Mouse (Mus musculus) liver, postnatal 0 days (tissue): ENCODE measurements around the gene Gucy2c. TPM values are rescaled to one million over a fixed set of nuclear protein-coding genes. Genes with fewer than 3 reads are reported as not detected.

ENCODE experiments used
- ATAC-seq: fragments of 200-750 bp; cut with Nextera tagmentation; 2 replicates; pipeline ENCODE4 v1.8.0; 2017; ENCODE audit warnings: mild to moderate bottlenecking, moderate library complexity
- DNase-seq: peaks from one replicate; pipeline ENCODE4 v3.0.0-alpha.2; 2016
- H3K27ac ChIP-seq: fragments of 300-500 bp; sonication (generic); 2 replicates; pipeline ENCODE4 v1.5.1; 2014; ENCODE audit warnings: antibody characterized with exemption, moderate library complexity, mild to moderate bottlenecking, low read depth
- H3K27me3 ChIP-seq: fragments of 300-500 bp; sonication (generic); 2 replicates; pipeline ENCODE4 v1.6.1; 2014; ENCODE audit warnings: low read length, control low read depth, mixed read lengths; ENCODE audit not compliant: insufficient read depth
- H3K36me3 ChIP-seq: fragments of 300-500 bp; sonication (generic); replicated peaks from 2 replicates; pipeline ENCODE4 v1.6.1; 2014; ENCODE audit warnings: mild to moderate bottlenecking, control low read depth, low read length, moderate library complexity, mixed read lengths; ENCODE audit not compliant: insufficient read depth
- H3K4me1 ChIP-seq: fragments of 300-500 bp; sonication (generic); 2 replicates; pipeline ENCODE4 v1.6.1; 2014; ENCODE audit warnings: antibody characterized with exemption, mild to moderate bottlenecking, control low read depth; ENCODE audit not compliant: insufficient read depth
- H3K4me2 ChIP-seq: fragments of 300-500 bp; sonication (generic); 2 replicates; pipeline ENCODE4 v1.6.1; 2014; ENCODE audit warnings: low read depth, mild to moderate bottlenecking, low read length, moderate library complexity, mixed read lengths
- H3K4me3 ChIP-seq: fragments of 300-500 bp; sonication (generic); 2 replicates; pipeline ENCODE4 v1.5.1; 2014; ENCODE audit warnings: low read depth, low read length
- H3K9ac ChIP-seq: fragments of 300-500 bp; sonication (generic); replicated peaks from 2 replicates; pipeline ENCODE4 v1.6.1; 2014; ENCODE audit warnings: mild to moderate bottlenecking, moderate library complexity
- H3K9me3 ChIP-seq: fragments of 300-500 bp; sonication (generic); 2 replicates; pipeline ENCODE4 v1.6.1; 2016; ENCODE audit warnings: mild to moderate bottlenecking, control low read depth, low read length, mixed read lengths
- CTCF ChIP-seq: sonication (generic); IDR thresholded peaks from 2 replicates; pipeline ENCODE4 v1.5.1; 2016; ENCODE audit warnings: antibody characterized with exemption, low read depth
- EP300 ChIP-seq: IDR thresholded peaks from 2 replicates; pipeline ENCODE4 v1.6.1; 2016; ENCODE audit warnings: antibody characterized with exemption, low read depth, mild to moderate bottlenecking
- WGBS: fragments of 180-500 bp; shearing (Covaris S2); extraction: QIAGEN DNeasy Blood & Tissue Kit; methylation state at CpG from one replicate; pipeline ENCODE4 v1.1.7; 2014; ENCODE audit not compliant: insufficient replicate concordance; 5-methylcytosine and 5-hydroxymethylcytosine counted together
- polyA plus RNA-seq: library from polyadenylated mRNA; unstranded; fragments of >200 nt; fragmentation: Nextera tagmentation; extraction: Ambion mirVana; gene quantifications from 2 replicates; pipeline ENCODE4 v1.2.1, GENCODE M21; 2015

The Gucy2c gene
- polyA plus RNA-seq, 1 experiment from 2014 or later, result 0.99 TPM

GRCm38 (mm10) chr6:136690527-136690926, 91.0 kb downstream of the Gucy2c start:
- ATAC-seq, result no peak
- WGBS, result 40% methylated on average over 5 of the region's 5 CpGs
- Histone ChIP-seq H3K27me3 (no peaks in the 10 kb centered on the region), H3K9me3 (no peaks in the 10 kb centered on the region), H3K4me1 (peaks cover 2% of the 10 kb centered on the region), H3K4me2 (no peak overlapping the region), H3K27ac (peak overlapping the region; percentile 79), H3K9ac (no peak overlapping the region), H3K36me3 (no peaks in the 10 kb centered on the region), H3K4me3 (no peak overlapping the region)
- DNase-seq, result no peak
- TF ChIP-seq CTCF, result no peak
- TF ChIP-seq EP300, result no peak

- DNase-seq, result peak; percentile 29
- no peak for TF ChIP-seq EP300
- TF ChIP-seq CTCF, result no peak
- 32% methylated on average over 14 of the region's 15 CpGs for WGBS
- no peaks in the 10 kb centered on the region for H3K27me3 ChIP-seq
- no peak overlapping the region for H3K4me2 ChIP-seq
- no peak overlapping the region for H3K4me3 ChIP-seq
- peaks cover 8% of the 10 kb centered on the region for H3K4me1 ChIP-seq
- peak; percentile 71 for ATAC-seq
- peak overlapping the region; percentile 79 for H3K27ac ChIP-seq
- H3K36me3 ChIP-seq, result no peaks in the 10 kb centered on the region
- no peaks in the 10 kb centered on the region for H3K9me3 ChIP-seq
- no peak overlapping the region for H3K9ac ChIP-seq
These were observed 91.7 kb downstream of the Gucy2c start for GRCm38 (mm10) chr6:136689790-136690413.

GRCm38 (mm10) chr6:136685433-136685832, 96.1 kb downstream of the Gucy2c start:
- no peak for ATAC-seq
- no peak for DNase-seq
- H3K9ac ChIP-seq, result no peak overlapping the region
- H3K36me3 ChIP-seq, result no peaks in the 10 kb centered on the region
- H3K27me3 ChIP-seq, result no peaks in the 10 kb centered on the region
- H3K4me1 ChIP-seq, result peaks cover 8% of the 10 kb centered on the region
- H3K27ac ChIP-seq, result no peak overlapping the region
- TF ChIP-seq CTCF (no peak), EP300 (no peak)
- H3K4me3 ChIP-seq, result no peak overlapping the region
- no peaks in the 10 kb centered on the region for H3K9me3 ChIP-seq
- 61% methylated on average over 5 of the region's 5 CpGs for WGBS
- no peak overlapping the region for H3K4me2 ChIP-seq

- Histone ChIP-seq H3K36me3 (no peaks in the 10 kb centered on the region), H3K27ac (peak overlapping the region; percentile 84), H3K27me3 (no peaks in the 10 kb centered on the region), H3K4me1 (peaks cover 8% of the 10 kb centered on the region), H3K4me2 (no peak overlapping the region), H3K4me3 (no peak overlapping the region), H3K9me3 (no peaks in the 10 kb centered on the region), H3K9ac (no peak overlapping the region)
- WGBS, result 34% methylated on average over 11 of the region's 11 CpGs
- ATAC-seq (peak; percentile 62), DNase-seq (peak; percentile 52)
- TF ChIP-seq EP300, result no peak
- no peak for TF ChIP-seq CTCF
These were observed 97.9 kb downstream of the Gucy2c start for GRCm38 (mm10) chr6:136683410-136684334.

GRCm38 (mm10) chr6:136679381-136679780, 102.2 kb downstream of the Gucy2c start:
- Histone ChIP-seq H3K27ac (no peak overlapping the region), H3K36me3 (no peaks in the 10 kb centered on the region), H3K27me3 (no peaks in the 10 kb centered on the region), H3K9me3 (no peaks in the 10 kb centered on the region), H3K9ac (no peak overlapping the region), H3K4me2 (no peak overlapping the region), H3K4me1 (no peaks in the 10 kb centered on the region), H3K4me3 (no peak overlapping the region)
- WGBS, result 23% methylated on average over 2 of the region's 2 CpGs
- ATAC-seq (no peak), DNase-seq (no peak)
- TF ChIP-seq EP300 (no peak), CTCF (no peak)

GRCm38 (mm10) chr6:136674935-136675334, 106.6 kb downstream of the Gucy2c start:
- no peak for TF ChIP-seq CTCF
- TF ChIP-seq EP300, result no peak
- WGBS, result 70% methylated on average over 6 of the region's 6 CpGs

More at GRCm38 (mm10) chr6:136674935-136675334, 106.6 kb downstream of the Gucy2c start:
- H3K36me3 ChIP-seq, result no peaks in the 10 kb centered on the region
- no peak overlapping the region for H3K4me2 ChIP-seq
- H3K27ac ChIP-seq, result no peak overlapping the region
- DNase-seq, result no peak
- no peaks in the 10 kb centered on the region for H3K9me3 ChIP-seq
- ATAC-seq, result no peak
- H3K9ac ChIP-seq, result no peak overlapping the region
- H3K4me3 ChIP-seq, result no peak overlapping the region
- no peaks in the 10 kb centered on the region for H3K27me3 ChIP-seq
- H3K4me1 ChIP-seq, result 0 out of 2 replicates have a peak, but pooled peaks cover 2% of the 10 kb centered on the region
